Mouse (Mus musculus) small intestine, adult 10 weeks (tissue): ENCODE results near the gene Ube4b. TPM values are rescaled to one million over a fixed set of nuclear protein-coding genes. Genes with fewer than 3 reads are reported as not detected.

ENCODE experiments used
- polyA plus RNA-seq: library from polyadenylated mRNA; stranded (reverse); fragments of 350-450 nt; fragmentation: Illumina TruSeq; extraction: RNeasy Lipid Tissue Mini Kit (QIAGEN cat#74804); gene quantifications from one replicate; pipeline ENCODE4 v1.2.3, GENCODE M21; 2014; ENCODE audit warnings: low replicate concordance

The Ube4b gene
- 47.1 TPM for polyA plus RNA-seq

GRCm38 (mm10) chr4:149426325-149427199 is at the start of gene Ube4b:
TSS of gene Ube4b (minus strand) at chr4:149426749.

DNA sequence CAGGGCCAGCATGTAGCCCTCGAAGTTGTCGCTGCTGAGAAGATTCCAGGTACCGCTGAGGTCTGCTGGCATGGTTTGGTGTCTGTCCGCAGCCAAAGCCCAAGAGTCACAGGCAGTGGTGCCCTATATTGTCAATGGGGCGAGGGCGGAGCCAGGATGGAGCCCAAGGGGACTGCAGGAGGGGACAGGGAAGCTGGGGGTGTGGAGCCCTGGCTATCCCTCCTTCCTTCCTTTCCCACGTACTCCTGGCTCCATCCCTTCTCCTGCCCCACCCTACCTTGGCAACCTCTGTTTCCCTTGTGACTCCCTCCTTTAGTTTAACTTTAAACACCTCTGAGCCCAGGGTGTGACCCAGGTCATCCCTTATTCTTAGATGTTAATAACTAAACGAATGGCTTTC is 28.3 kb upstream of the Ube4b start, which contains the start of gene Rbp7:
Rbp7 (minus strand) TSS at position 100 of the 400 bp plus-strand sequence.

GRCm38 (mm10) chr4:149307596-149308490 is 118.7 kb downstream of the Ube4b start, which contains the start of gene Kif1b:
TSS of gene Kif1b (minus strand) at chr4:149307693.

Other genes starting within 250 kb of the Ube4b start
- 42.9 TPM for gene Kif1b, start 119.1 kb downstream of the Ube4b start, polyA plus RNA-seq
- 13.6 TPM for gene Rbp7, start 28.2 kb upstream of the Ube4b start, polyA plus RNA-seq
- not detected for gene Tmem274, start 50.6 kb upstream of the Ube4b start, polyA plus RNA-seq
- gene Nmnat1, start 58.5 kb upstream of the Ube4b start, polyA plus RNA-seq, result 5.2 TPM
- 43.1 TPM for gene Lzic, start 58.5 kb upstream of the Ube4b start, polyA plus RNA-seq
- gene Ctnnbip1, start 91.5 kb upstream of the Ube4b start, polyA plus RNA-seq, result 10.2 TPM
- gene Clstn1, start 159.7 kb upstream of the Ube4b start, polyA plus RNA-seq, result 11.8 TPM